Mouse (Mus musculus) adipocyte (in vitro differentiated cells): ENCODE results near the gene Fam227b.

ENCODE experiments used
- DNase-seq: peaks from one replicate; pipeline ENCODE4 v3.0.0-alpha.2; 2016; ENCODE audit warnings: low spot score

Fam227b gene

DNA sequence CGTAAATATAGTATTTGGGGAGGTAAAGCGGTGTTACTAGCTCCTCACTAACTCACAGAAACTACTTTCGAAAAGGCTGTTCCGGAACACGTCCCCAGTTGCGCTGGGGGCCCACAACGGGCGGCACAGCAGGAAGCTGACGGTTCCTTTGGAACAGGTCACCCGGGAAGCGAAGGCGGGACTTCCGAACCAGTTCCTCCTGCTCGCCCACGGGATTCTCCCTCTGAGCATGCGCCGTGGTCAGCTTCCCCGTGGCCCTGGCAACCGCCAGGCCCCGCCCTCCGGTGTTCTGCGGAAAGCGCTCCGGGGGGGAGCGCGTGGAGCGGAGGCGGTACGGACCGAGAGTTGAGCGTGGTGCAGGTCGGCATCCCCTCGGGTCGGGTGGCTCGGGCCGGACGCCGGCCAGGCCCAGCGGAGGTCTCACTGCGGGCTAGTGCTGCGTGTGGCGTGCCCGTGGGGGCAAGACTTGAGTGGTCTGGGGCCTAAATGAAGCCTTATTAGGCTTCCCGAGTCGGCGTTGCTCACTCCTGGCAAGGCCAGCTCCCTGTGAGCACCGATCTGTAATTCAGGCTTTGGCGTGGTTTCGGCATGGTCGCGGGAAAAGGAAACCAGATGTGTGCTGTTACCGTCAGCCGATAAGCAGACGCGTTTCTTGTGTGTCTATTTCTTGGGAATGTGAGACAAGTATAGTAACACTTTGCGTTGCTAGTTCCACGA, at the start of gene Fam227b, which contains the start of gene Dtwd1:
Fam227b (minus strand) TSS at position 150 of the 717 bp plus-strand sequence.
Dtwd1 (plus strand) TSS at position 287 of the 717 bp plus-strand sequence.
- peak; percentile 100 for DNase-seq

- DNase-seq: no peak
Measured at GRCm38 (mm10) chr2:126198971-126199370, 47.2 kb upstream of the Fam227b start.

DNA sequence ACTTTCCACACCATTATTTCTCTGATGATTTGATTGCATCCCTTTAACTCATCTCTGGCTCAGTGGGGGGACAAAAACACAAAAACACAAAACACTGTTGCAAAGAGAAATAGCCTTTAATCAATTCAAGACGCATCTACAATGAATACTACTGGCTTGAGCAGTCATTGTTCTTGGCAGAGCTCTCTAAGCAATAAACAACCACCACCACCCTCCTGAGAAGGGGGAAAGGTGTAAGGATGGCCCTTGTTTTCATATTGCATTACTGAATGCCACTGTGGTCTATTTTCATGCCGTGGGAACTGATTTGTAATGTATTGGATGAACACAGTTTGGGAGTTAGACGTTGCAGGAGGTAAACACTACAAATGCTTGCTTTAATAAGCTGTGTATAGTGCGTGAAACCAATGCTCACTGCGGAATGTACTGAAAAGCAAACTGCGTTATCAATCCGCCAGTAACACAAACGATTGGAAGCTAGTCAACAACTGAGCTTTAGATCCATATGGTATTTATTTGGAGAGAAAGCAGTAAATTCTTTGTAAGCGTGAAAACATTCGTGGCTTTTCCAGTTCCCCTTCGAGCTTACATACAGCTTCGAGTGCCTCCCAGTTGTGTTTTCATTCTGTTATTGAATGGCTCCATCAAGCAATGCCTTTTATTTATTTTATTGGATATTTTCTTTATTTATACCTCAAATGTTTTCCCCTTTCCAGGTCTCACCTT, 44.0 kb upstream of the Fam227b start:
- DNase-seq: no peak

- no peak for DNase-seq
Measured at GRCm38 (mm10) chr2:126192129-126192528, 40.3 kb upstream of the Fam227b start.

GRCm38 (mm10) chr2:126191306-126191705, 39.5 kb upstream of the Fam227b start:
- no peak for DNase-seq

DNA sequence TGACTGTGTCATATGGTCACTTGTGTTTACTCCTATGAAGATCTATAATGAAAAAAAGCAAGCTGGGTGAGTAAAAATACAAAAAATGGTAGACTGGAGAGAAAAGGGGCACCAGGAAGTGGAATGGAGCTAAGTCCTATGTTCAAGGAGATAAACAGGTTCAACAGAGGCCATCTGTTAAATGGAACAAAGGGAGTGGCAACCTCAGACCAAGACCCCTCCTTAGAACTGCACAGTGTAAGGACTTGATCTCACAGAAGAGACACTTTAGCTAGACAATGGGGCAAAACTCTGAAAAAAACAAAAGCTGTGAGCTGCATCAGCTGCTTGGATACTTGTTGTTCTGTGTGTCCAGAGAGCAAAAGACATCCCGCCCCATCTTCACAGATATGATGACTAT, 19.6 kb upstream of the Fam227b start:
- no peak for DNase-seq

DNA sequence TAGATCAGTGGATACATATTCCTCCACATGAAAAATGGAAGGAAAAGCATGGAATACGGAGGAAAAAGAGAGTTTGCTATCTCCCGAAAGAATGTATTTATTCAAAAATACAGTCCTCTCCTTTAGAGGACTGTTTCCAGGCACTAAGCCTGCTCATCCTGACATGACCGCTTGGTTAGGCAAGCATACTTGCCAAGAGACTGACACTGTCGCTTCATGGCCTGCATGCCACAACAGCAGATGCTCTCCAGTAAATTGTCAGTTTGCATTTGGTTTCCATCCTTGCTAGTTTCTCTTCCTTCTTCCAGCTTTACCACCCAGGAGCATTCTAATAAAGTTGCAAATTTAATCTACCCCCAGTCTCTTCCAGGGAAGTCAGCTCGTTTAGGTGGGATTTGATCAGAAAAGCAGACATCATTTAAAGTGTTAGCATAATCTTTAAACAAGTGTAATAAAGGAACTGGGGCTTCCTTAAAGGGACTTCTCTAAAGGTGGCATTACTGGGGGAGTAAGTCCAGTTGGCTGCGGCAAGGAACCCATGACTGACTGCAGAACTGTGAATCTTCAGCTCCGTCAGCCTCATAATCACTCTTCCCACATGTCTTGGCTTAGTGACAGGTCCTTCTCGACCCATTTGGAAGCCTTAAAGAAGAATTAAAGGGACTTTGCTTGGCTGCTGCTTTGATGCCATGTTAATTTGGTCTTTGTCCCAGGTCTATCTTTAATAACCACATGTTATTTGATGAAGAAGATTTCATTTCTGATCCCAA, 15.2 kb upstream of the Fam227b start:
- DNase-seq: no peak

GRCm38 (mm10) chr2:126166335-126166734, 14.5 kb upstream of the Fam227b start:
- DNase-seq: no peak

DNA sequence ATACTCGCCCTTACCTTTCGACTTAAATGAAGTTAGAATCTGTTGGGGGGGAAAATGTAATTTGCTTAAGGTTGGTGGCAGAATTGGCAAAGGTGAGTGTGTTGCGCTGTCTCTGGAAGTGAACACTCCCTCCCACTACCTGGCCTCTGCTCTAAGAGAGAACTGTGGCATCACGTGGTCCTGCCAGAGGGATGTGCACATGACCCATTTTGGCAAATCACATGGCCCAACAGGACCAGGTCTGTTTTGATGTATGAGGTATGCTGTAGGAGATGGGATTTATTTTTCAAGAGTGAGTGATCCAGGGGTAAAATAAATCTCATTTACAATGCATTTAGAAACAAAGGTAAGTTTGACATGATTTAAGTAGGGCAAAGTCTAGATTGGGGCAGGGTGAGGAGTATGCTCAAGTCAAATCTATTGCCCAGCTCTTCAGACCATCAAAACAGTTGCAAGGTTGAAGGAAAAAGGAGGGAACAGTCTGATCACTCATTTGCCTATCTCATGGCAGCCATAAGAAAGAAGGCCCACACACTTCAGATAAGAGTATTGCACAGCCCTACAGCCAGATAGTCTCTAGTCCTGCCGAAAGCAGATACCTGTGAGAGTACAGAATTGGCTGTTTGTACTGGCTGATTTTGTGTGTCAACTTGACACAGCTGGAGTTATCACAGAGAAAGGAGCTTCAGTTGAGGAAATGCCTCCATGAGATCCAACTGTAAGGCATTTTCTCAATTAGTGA, 13.6 kb upstream of the Fam227b start:
- no peak for DNase-seq

GRCm38 (mm10) chr2:126147723-126148122, 4.1 kb downstream of the Fam227b start:
- no peak for DNase-seq

- DNase-seq: no peak
Measured at GRCm38 (mm10) chr2:126094616-126095015, 57.2 kb downstream of the Fam227b start.

DNA sequence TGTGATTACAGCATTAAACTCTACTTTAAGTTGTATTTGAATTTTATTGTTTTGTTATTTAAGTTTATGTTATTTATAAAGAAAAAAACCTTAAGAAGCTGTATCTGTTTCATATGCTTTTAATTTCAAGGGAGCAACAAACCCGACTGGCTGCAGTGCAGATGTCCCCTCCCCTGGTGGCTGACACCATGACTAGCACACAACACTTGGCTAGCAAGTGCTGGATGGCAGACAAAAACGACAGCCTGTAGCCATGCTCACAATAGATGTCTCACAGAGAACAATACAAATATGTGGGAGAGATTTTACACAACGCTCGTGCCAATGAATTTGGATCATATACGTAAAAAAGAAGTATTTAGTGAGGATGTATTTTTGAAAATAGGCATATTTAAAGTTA, 61.4 kb downstream of the Fam227b start:
- no peak for DNase-seq

DNA sequence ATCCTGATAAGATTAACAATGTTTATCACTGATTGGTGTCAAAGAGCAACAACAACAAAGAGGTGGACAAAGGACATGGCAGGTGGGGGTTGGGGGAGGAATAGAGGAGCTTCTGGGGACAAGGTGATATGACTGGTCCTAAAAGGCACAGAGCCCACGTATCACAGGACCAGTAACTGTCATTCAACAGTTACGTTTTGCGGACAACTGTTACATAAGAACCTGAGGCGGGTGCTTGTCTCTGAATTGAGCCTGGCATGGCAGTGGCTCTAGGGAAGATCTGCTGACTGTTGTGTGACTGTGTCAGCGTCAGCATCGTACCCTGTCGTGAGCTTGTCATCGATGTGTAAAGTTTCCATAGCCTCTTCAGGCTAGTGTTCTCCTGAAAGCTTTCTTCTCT, 65.6 kb downstream of the Fam227b start:
- DNase-seq: no peak

DNA sequence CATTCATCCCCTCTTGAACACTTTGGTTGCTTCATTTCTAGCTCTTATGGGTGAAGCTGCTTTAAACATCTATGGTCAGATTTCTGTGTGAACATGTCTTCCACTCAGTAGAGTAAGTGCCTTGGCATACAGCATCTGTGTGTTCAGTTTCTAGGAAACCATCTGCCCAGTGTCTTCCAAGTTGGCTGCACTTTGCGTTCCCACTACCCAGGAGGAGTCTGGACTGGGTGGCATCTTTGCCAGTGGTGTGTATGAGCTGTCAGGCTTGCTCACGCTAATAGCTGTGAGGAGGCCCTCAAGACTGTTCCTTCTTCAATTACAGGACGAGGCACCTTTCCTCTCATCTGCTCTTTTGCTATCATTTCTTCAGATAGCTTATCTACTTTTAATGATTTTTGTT, 67.5 kb downstream of the Fam227b start:
- DNase-seq: peak; percentile 37

DNA sequence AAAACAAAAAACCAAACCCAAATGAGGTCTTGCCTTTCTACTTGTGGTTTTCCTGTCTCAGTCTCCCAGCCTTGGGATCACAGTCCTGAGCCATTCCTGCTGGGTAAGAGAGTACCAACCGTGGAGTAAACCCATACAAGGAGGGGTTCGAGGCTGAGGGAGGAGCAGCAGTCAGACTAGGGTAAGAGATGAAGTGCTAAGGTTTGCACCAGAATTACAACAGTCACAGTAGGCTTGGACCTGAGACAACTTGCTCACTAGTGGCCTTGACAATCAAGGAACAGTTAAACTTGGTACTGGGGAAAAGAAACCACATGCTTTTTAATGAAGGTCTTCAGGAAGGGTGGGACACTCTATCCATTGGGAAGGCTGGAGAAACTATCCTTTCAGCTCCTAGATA, 72.7 kb downstream of the Fam227b start:
- DNase-seq: no peak

GRCm38 (mm10) chr2:126076506-126076905, 75.3 kb downstream of the Fam227b start:
- no peak for DNase-seq

GRCm38 (mm10) chr2:126073744-126074143, 78.1 kb downstream of the Fam227b start:
- no peak for DNase-seq

DNA sequence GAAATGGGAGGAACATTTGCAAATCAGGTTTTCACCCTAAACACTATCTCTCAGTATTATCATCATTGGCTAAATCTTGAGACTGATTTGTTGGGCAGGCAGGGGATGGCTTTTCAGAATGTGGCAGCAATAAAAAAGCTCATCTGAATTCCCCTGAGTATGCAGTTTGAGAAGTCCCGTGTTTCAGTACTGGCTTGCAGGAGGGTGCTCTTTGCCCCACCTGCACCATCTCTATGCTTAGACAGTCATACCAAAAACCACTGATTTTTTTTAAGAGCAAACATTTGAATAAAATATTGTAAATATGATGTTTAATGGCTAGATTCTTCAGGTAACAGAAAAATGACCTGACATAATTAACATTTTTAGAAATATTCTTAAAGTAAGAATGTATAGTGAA, 82.1 kb downstream of the Fam227b start:
- DNase-seq: no peak

DNA sequence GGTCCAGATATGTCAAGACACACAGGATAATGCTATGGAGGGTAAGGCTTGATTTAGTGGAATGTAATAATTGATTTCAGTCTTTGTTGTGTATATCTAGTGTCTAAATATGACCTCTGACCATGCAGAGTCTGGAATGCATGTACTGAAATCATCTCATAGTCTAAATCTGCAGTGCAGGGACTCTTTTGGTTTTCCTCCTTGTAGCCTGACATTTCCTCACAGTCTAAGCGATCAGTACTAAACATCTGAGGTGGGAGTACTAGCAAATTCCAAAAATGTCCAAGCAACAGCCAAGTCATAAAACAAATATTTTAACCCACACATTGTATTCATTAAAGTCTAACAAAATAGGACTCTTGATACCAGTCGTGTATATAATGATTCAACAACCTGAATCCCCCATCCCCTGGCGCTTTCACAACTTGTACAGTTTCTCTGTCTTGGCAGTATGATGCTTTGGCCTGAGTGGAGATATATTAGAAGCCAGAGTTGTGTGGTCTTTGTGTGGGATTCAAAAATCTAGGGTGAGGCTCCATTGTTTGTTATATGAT, 86.4 kb downstream of the Fam227b start:
- no peak for DNase-seq

- DNase-seq: no peak
Measured at GRCm38 (mm10) chr2:126064814-126065213, 87.0 kb downstream of the Fam227b start.

DNA sequence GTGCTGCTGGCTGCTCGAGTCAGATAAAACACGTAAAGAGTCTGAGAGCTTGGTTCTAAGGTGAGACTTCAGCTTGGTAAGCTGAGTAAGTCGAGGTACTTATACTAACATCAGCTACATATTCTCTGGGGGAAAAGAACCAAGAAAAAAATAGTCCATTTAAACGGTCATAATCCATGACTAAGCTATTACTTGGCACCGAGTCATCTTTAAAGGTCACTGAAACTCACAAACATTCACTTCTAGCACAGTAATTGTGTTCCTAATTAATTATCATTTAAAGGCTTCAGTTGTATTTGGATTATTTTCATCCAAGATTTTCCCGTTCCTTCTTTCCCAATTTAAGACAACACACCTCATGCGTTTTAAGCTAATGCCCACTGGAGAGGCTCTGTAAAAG, 88.9 kb downstream of the Fam227b start:
- peak; percentile 41 for DNase-seq
